Mouse (Mus musculus): ENCODE data around the gene Smim27.

The Smim27 gene

DNA sequence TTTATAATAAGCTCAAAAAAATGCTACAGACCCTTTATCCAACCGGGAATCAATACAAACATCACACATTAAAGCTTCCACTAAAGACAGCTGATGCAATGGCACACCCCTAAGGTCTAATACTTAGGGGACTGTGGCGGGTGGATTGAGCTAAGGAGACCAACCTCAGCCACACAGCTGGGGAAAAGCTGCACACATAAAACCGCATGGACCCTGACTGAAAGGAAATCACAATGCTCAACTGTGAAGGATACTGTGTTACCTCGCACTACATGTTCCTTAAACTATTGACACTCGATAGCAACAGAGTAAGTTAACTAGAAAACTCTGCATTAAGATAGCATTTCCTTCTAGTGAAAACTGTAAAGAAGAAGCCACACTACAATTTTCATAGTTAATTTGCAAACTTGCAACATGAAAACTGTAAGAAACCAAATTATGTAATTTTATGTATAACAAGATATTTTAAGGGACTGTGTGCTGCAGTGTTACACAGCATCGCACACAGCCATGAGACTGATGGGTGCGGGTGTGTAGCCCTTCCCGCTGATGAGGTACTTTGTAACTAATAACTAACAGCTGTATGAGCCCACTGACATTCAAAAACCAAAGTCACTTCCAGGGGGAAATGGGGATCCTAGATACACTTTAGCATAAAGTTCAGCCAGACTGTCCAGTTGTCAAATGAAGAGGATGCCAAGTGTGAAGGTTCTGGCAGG is 14.8 kb upstream of the Smim27 start:
- in situ Hi-C loops (cut with MboI; ENCODE audit: low sequenced_read_pairs): no loop called here

DNA sequence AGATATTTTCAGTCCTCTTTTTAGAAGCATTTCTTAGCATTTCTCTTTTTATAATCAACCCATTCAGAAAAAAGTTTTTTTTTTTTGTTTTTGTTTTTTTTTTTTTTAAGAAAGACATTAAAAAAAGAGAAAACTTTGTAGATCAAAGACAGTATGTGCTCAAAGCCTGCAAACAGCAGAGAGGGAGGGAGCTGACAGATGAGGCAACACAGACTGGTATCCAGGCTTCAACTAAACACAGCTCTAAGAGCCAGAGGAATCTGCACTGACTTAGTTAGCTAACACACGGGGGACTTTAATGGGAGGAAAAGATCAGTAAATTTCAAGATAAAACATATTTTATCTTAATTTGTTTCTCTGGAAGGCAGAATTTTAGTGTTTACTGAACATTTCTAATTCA is 5.1 kb upstream of the Smim27 start:
- in situ Hi-C loops (cut with MboI; ENCODE audit: low sequenced_read_pairs): no loop called here

DNA sequence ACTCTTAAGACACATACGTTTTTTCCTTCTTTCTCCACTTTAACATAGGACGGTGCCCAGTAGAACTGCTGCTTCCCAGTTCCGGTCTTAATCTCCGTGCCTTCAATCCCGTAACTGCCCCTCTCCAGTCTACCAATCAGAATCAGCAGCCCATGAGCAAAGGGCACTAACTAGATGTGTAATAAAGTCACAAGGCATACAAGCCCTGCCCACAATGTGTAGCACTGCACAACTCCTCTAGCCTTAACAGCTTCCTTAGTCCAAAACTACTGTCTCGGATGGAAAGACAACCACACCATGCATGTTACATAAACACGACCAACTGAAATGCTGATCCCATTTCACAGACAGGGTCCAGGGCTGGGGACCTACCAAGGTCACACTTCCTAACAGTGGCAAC is 1.7 kb upstream of the Smim27 start:
- in situ Hi-C loops (cut with MboI; ENCODE audit: low sequenced_read_pairs): no loop called here

DNA sequence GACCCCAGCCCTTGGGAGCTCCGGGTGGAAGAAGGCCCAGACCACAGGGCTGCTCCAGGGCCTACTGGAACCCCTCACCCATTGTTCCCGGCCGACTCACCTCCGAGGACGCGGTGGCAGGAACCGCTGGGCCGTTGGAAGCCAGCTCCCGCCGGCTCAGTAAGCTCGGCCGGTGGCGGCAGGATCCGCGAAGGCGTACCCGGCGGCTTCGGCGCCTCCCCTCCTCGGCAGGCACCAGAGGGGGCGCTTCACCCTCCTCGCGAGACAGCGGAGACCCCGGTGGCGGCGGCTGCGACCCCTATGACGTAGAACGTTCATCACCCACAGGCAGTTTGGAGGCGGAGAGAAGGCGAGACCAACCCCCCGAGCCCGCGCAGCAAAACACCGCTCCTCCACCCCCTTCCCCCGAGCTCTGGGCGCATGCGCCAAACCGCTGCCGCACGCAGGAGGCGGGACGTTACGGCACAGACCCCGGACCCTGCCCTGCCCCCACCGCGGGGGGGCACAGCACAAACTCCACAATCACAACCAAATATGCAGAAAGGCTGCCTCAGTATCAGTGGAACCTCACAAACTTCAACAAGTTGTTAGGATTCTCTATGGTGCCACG is 1.1 kb upstream of the Smim27 start:
- in situ Hi-C loops (cut with MboI; ENCODE audit: low sequenced_read_pairs): no loop called here

DNA sequence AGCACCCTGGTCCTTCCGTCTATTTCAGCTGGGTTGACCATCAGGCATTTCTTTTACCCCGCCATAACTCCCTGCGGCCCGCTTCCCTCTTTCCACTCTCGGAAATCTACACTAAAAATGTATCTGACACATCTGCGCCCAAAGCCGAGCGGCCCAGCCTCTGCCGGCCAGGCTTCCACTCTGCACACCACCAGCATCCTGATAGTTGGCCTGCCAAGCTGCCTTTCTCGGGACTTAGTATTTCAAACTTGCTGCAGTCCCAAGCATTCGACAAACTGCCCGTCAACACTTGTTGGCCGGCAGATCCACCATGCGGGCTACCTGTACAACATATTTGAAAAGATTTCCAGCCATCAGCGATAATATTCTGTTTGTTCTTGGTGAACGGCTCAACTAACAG is 544 bp upstream of the Smim27 start:
- in situ Hi-C loops (cut with MboI; ENCODE audit: low sequenced_read_pairs): no loop called here

DNA sequence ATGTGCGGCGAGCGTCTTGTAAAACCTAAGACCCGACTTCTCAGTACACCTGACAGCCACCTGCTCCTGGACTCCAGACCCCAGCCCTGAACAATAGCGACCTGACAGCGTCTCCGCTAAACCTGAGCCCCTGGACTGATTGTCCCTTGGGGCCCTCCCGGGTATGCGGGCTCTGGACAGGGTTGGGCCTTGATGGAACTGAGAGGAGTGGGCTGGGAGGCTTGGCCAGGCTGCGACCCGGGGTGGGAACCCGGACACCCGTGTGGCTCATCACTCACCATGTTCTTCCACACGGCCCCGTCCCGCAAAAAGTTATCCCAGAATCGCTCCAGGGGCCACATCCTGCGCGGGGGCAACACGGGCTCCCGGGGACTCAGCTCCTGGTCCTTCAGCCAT is 9.5 kb downstream of the Smim27 start:
- in situ Hi-C loops (cut with MboI; ENCODE audit: low sequenced_read_pairs): loop anchor here (10.0 to 25.0 kb wide), 2 partner anchors 134 to 408 kb away; partner anchors contain the start of gene Aco1

DNA sequence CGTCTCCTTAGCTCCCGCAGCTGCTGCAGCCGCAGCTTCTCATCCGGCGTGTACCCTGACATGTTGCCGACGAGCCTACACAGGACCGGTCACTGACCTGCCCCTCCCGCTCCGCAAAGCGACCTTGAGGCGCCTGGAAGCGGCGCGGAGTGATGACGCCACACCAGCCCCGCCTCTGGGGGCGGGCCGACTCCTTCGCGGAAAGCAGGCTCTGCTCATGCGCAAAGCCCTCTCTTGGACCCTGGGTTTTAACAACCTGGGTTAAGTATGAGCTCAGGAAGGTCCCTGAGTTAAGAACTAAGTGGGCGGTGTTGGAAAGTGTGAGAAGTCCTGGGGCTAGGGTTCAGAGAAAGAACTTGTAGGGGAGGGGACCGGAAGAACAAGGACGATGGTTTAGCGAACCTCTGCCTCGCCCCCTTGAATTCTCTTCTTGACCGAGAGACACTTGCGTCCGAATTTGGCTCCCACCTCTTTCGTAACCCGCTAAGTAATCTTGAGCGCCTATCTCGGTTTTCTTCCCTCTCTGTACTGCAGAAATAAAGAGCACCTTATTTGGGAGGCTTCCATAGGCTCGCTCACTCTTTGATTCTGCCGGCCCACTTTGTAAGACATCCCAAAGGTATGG is 10.0 kb downstream of the Smim27 start, which contains the start of gene Ndufb6:
Gene Ndufb6 (minus strand): TSS at position 146 of the 625 bp plus-strand sequence.
- in situ Hi-C loops (cut with MboI; ENCODE audit: low sequenced_read_pairs): loop anchor here (10.0 to 25.0 kb wide), 2 partner anchors 135 to 408 kb away; partner anchors contain the start of gene Aco1

DNA sequence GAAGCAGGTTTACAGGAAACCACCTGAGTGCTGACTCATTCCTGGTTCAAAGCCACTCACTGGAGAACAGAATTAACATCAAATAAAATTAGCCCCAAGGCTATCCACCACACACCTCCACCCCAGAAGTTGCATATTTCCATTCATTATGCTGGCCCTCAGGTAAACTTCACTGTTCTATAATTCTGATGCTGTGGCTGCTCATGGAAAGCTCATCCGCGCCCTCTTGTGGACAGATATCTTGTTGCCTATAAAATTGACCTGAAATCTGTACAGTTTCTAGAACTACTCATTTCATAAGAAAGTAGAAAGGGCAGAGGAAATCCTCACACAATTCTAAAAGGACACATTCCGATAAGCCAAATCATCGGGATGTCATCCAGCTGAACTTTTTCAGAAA is 16.2 kb downstream of the Smim27 start:
- in situ Hi-C loops (cut with MboI; ENCODE audit: low sequenced_read_pairs): loop anchor here (25.0 kb wide), 1 partner anchor 402 kb away; no protein-coding TSS in a partner anchor

DNA sequence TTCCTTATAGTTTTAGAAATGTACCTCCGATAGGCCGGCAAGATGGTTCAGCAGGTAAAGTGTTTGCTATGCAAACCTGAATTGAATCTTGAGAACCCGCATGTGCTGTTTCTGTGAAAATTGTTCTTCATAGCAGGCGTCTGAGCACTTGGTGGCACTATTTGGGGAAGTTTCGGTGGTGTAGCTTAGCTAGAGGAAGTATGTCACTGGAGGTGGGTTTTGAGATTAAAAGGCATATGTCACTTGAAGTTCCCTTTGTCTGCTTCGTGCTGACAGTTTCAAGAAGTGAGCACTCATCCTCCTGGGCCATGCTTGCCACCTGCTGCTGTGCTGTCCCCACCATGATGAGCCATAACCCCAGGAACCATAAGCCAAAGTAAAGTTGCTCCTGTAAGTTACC is 18.0 kb downstream of the Smim27 start:
- in situ Hi-C loops (cut with MboI; ENCODE audit: low sequenced_read_pairs): loop anchor here (25.0 kb wide), 1 partner anchor 400 kb away; no protein-coding TSS in a partner anchor

DNA sequence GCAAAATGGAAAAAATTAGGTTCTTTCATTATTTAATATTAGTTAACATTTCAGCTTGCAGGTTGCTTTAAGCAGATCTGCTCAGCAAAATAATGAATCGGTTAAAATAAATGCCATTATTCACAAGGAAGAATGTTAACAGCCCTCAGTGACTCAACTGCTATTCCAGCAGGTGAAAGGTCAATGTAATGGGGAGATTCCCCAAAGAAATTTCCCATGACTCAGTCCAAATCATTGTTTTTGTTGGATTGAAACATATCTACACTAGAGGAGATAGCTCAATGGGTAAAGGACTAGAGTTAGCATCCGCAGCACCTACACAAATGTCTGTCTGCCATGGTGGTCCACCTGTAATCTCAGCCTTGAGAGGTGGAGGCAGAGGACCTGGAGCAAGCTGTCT is 19.7 kb downstream of the Smim27 start:
- in situ Hi-C loops (cut with MboI; ENCODE audit: low sequenced_read_pairs): loop anchor here (25.0 kb wide), 1 partner anchor 398 kb away; no protein-coding TSS in a partner anchor

DNA sequence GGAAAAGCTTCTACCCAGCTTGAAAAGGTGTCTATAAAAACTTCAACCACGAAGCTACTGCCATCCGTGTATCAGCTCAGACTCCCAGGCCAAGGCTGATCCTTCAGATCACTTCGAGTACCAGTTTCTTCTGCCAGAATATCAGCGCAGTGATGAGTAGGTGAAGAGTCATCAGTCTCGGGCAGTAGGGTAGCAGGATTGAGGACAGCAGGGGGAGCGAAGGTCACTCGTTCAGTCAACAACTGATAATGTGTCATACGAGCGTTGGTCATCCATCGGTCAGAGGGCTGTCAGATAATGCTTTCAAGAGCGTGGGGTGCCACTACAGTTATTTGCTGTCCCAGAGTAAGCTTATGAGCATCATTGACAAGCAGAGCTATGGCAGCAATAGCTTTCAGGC is 22.1 kb downstream of the Smim27 start:
- in situ Hi-C loops (cut with MboI; ENCODE audit: low sequenced_read_pairs): loop anchor here (25.0 kb wide), 1 partner anchor 396 kb away; no protein-coding TSS in a partner anchor

DNA sequence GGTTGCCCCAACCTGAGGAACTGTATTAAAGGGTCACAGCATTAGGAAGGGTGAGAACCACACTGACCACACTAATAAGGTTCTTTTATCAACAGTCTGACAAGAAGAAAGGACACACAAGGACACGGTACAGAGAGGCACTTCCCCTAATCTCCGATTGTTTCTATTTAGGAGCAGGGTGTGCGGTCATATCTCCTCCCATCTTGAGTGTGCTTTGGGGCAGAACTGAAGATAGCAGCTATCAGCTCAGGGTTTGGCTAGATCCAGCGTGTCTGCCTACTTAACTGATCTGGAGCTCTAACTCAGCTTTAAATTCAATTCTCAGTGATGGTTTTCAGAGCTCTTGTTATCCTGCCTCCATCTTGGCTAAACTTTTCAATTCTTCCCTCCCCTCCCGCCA is 29.8 kb downstream of the Smim27 start:
- in situ Hi-C loops (cut with MboI; ENCODE audit: low sequenced_read_pairs): loop anchor here (25.0 kb wide), 1 partner anchor 388 kb away; no protein-coding TSS in a partner anchor

DNA sequence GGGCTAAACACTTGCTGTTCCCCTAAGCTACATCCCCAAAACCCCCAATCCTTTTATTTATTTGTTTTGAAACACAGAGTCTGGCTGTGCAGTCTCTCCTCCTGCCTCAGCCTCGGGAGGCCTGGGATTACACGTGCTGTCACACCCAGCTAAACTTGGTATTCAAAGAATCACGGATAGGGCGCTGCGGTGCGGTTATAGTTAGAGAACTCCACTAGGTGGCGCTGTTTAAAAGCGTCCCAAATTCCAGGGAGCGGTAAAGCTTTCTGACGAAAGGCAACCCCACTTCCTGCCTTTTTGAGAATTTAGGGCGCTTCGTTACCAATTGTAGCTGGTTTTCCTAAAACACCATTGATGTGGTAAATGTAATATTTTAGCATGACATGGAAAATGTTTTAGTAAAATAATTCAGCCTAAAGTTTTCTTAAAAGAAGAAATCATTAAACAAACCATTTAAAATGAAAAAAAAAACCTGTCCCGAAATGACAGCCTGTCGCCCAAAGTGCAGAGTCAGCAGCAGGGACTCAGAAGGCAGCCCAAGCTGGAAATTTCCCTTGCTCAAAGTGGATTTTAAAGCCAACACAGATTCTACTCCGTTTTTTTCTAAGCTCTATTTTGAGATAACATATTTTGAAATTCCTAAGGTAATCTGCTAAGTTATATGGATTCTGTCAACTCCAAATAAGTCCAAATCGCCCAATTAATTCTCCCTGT is 31.9 kb downstream of the Smim27 start:
- in situ Hi-C loops (cut with MboI; ENCODE audit: low sequenced_read_pairs): no loop called here

DNA sequence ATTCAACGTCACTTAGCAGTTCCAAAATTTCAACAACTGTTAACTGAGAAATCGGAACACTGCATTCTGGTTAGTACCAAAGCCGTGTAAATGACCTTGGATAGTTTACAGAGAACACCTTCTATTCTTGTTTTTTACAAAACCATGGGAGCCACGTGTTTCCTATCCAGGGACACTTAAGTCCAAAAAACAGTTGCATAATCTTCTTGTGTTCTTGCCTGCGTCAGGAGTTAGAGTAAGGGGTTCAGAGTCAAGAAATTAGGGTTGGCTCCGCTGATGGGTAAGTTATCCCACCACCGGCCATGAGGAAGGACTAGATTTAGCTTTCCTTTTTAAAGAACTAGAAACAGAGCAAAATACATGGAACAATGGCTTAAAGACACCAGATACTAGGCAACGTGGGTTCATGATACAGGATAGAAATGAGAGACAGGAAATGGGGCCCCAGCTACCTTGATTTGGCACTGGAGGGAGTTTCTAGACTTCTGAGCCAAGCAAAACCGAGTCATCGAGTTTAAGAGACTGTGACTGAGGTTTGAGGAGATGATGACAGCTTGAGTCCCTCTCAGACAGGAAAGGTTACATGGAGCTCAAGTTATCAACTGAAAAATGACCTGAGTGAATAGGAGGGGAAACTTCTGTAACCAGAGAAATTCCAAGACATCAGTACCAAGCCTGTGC is 33.2 kb downstream of the Smim27 start:
- in situ Hi-C loops (cut with MboI; ENCODE audit: low sequenced_read_pairs): no loop called here

DNA sequence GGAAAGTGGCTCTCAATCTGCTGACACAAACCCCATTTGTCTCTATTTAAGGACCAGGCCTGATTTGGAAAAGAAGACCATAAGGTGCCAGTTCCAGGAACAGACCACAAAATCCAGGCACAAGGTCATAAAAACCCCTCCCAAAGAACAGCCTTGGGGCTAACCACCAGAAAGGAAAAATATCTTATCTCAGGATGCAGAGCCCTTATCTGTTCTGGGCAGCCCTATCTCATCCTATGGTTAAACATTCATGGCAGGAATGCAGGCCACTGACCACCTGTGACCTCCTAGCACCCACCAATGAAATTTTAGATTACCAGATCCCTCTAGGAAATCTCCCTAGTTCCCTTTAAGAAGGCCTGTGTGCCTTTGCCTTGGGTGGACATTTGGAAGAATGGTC is 40.3 kb downstream of the Smim27 start:
- in situ Hi-C loops (cut with MboI; ENCODE audit: low sequenced_read_pairs): no loop called here

DNA sequence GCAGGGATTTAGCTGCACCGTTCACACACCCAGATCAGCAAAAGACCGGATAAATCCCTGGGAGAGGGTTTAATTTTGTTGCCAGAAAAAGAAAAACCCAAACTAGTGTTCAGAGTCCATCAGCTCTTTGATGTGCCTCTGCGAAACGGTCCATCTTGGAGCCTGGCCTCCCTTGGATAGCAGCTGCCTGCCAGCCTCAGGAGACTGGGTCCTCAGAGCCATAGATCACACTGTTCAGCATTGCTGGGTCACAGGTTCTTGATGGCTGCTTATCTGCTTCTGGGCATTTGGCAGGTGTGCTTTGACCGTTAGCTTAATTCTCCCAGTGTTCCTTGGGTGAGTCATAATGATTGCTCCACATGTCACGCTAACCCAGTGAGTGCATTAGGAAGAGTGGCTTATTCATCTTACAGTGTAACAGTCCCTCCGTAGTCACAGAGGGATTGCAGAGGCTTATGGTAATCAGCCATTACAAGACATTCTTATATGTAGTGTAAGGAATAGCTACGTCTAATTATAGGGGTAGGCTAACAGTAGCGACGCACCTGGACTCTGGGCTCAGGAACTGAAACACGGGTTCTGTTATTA is 41.5 kb downstream of the Smim27 start:
- in situ Hi-C loops (cut with MboI; ENCODE audit: low sequenced_read_pairs): no loop called here

DNA sequence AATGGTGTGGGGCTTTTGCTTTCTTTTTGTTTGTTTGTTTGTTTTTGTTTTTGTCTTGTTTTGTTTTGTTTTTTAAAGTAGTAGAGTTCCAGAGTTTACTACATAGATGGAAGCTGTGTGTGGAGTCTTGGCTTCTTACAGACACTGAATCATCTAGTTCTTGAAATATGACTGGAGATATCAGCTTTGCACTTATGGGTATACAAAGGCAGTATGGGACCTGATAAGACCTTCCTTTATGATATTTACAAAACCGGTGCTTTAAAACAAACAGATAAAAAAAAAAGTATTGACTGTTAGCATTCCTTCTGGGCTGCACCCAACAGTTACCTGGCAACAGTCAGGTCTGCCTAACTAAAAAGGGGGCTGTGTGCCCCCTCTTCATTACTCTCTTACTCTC is 42.8 kb downstream of the Smim27 start:
- in situ Hi-C loops (cut with MboI; ENCODE audit: low sequenced_read_pairs): no loop called here

DNA sequence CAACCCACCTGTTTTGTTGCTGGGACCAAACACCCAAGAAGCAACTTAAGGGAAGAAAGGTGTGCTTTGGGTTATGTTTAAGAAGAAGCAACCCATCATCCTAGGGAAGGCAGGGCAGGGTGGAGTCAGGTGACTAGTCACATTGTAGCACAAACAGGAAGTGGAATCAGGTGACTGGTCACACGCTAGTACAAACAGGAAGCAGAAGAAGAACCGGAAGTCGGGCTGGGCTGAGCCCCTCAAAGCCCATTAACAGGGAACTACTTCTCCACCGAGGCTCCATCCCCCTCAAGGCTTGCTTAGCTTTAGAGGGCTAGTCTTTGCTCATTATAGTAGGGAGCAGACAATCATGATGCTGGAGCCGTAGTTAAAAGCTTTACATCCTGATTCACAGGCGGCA is 43.6 kb downstream of the Smim27 start:
- in situ Hi-C loops (cut with MboI; ENCODE audit: low sequenced_read_pairs): no loop called here

DNA sequence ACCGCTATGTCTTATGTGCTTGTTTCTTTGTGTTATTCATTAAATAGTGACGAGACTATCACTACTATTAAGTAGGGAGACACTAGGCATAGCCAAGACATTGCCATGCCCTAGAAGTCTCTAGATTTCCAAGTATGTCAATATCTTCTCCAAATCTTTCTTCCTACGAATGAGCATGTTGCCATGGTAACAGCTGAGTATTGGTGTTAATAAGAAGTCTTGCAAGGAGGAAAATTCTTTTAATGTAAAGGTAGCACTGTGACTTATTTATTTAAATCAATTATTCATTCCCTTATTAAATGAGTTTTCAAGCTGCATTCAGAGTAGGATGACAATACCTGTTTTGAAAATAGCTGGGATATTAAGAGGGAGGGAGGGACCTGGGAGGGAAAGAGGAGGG is 48.0 kb downstream of the Smim27 start:
- in situ Hi-C loops (cut with MboI; ENCODE audit: low sequenced_read_pairs): no loop called here

Measured in CH12F3 (cell line).